Mouse (Mus musculus): ENCODE measurements at regions not wholly inside any gene's neighbourhood (a gene's known extent, or its start where the extent isn't known, plus 50 kb on each side); places are given as distances from the start of the nearest gene placed in this dataset.

GRCm38 (mm10) chr11:31470681-31471414 is 101.0 kb upstream of the Stc2 start:
- TF ChIP-seq POLR2A (IDR thresholded peaks at IDR 0.05; ENCODE audit: insufficient read length, low read depth) (no peak), E2F4 (IDR thresholded peaks at IDR 0.05; ENCODE audit: insufficient read depth) (no peak), USF1 (IDR thresholded peaks at IDR 0.05; ENCODE audit: low read depth) (no peak), CEBPB (IDR thresholded peaks at IDR 0.05; ENCODE audit: insufficient read depth, poor library complexity, severe bottlenecking) (no peak), MAX (IDR thresholded peaks at IDR 0.05; ENCODE audit: low read depth) (no peak), MYOG (IDR thresholded peaks at IDR 0.05; ENCODE audit: control insufficient read depth in 1 of 3, insufficient read depth in 1 of 3, insufficient read length in 2 of 3, low read depth in 2 of 3) (no peak), TCF12 (IDR thresholded peaks at IDR 0.05; ENCODE audit: insufficient read depth, poor library complexity, severe bottlenecking) (no peak), POLR2AphosphoS2 (IDR thresholded peaks at IDR 0.05; ENCODE audit: insufficient read length, low read depth) (no peak), TCF3 (IDR thresholded peaks at IDR 0.05; ENCODE audit: insufficient read length, low read depth) (no peak), REST (IDR thresholded peaks at IDR 0.05; ENCODE audit: insufficient read depth, insufficient read length) (no peak), MYOD1 (IDR thresholded peaks at IDR 0.05; ENCODE audit: control insufficient read depth in 1 of 3, insufficient read length in 2 of 3, low read depth in 2 of 3) (no peak), SRF (IDR thresholded peaks at IDR 0.05; ENCODE audit: control insufficient read depth, insufficient read length, low read depth) (no peak)
